Mouse (Mus musculus): Measurements from ENCODE around the gene Hydin.
"Not testable (repeated sequence)": the region's sequence is repeated elsewhere in the genome, so short reads cannot be mapped to it uniquely, and the experiment has no call there.

Hydin gene

GRCm38 (mm10) chr8:110339447-110339846, 72.7 kb downstream of the Hydin start:
- no peak for DNase-seq

DNA sequence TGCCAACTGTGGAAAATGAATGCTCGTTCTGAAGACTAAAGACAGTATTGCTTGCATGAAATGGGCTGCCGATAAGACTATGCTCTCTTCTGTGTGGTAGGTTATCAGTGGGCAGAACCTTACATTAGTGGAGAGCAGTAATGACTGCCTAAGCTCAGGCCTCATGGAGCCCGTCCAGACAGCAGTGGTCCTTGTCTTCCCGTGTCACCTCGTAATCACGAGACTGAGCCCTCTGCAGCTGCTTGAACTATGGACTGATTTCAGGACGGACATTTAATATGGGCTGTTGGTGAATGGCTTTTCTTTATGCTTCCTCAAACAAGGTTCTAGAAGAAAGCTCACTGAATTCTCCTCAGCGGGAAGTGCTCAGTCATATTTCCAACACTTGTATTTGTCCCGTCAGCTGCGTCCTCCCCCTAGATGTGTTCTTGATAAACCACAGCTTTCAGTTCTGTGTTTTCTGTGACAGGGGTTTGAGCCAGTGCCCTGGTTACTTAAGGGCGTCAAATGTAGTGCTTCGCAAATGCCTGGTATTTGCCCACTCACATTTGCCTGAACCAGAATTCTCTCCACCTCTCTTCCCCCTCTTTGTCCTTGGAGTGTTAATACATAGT, 73.4 kb downstream of the Hydin start:
- no peak for DNase-seq

- DNase-seq: no peak
Measured at GRCm38 (mm10) chr8:110345697-110346394, 79.1 kb downstream of the Hydin start.

DNA sequence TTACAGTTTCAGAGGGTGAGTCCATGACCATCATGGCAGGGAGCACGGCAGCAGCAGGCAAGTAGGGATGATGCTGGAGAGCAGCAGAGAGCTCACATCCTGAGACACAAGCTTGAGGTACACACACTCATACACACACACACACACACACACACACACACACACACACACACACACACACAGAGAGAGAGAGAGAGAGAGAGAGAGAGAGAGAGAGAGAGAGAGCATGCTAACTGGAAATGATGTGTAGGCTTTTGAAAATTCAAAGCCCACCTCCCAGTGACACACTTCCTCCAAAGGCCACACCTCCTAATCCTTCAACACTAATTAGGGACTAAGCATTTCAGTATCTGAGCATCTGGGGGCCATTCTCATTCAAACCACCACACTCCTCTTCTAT, 80.1 kb downstream of the Hydin start:
- no peak for DNase-seq

DNA sequence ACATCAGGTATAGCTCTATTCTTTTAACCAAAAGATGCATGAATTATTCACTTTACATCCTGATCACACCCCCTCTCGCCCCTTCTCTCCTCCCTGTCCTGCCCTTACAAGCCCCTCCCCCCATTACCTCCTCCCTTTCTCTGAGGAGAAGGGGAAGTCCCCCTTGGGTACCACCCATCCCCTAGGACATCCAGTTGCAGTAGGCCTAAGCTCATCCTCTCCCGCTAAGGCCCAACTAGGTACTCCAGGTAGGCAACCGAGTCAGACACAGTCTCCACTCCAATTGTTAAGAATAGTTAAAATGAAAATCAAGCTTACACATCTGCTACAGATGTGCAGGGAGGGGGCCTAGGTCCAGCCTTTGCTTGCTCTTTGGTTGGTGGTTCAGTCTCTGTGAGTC, 83.9 kb downstream of the Hydin start:
- no peak for DNase-seq

GRCm38 (mm10) chr8:110351909-110352308, 85.1 kb downstream of the Hydin start:
- DNase-seq: no peak

GRCm38 (mm10) chr8:110362975-110363374, 96.2 kb downstream of the Hydin start:
- DNase-seq: no peak

- no peak for DNase-seq
Measured at GRCm38 (mm10) chr8:110372836-110373235, 106.1 kb downstream of the Hydin start.

DNA sequence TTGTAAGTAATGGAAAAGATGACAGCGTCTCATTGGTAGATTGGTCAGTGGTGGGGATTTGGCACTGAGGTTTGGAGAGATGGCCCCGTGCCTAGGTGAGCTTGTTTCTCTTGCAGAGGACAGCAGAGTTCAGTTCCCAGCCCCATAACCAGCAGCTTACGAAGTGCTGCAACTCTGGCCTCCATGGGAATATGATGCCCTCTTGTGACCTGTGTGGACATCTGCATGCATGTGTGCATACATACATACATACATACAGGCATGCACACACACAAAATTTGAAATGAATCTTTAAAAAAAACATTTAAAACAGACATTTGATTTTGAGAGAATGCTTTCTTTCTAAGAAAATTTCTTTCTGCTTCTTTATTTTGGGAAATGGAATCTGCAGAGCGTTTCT, 106.9 kb downstream of the Hydin start:
- DNase-seq: no peak

DNA sequence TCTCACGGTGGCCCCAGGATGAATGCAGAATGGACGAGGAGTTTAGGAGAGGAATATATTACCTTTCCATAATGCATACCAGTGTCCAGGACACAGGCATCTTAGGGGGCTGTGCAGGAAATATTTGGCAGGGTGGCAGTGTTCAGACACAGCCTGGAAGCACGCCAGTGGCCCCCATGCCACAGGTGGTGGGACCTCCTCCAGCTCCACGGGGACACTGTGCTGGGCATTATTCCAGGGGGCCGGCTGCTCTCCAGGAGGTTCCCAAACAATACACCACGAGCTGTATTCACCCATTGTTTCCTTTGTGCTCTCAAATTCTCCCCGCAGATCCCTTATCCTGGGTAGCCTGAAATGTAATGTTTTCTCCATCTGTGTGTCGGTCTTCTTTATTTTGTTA, 116.0 kb downstream of the Hydin start:
- no peak for DNase-seq

- DNase-seq: not testable (repeated sequence)
Measured at GRCm38 (mm10) chr8:110384632-110385031, 117.9 kb downstream of the Hydin start.

GRCm38 (mm10) chr8:110395656-110396055, 128.9 kb downstream of the Hydin start:
- DNase-seq: no peak

DNA sequence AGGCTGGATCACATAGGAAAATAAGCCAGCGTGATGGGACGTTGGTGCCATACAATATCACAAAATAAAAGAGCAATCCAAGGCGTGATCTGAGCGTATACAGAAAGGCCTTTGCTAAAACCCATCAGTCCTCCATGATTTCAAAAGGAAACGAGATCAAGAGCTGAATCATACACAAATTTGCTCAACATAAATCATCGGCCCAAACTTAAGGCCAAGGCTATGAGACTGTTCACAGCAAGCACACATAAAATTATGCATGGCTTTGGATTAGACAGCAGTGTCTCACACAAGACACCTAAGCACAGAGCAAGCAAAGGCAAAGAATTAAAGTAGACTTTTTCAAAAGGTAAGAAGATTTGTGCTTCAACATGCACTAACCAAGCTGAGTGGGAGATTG, 133.8 kb downstream of the Hydin start:
- no peak for DNase-seq

DNA sequence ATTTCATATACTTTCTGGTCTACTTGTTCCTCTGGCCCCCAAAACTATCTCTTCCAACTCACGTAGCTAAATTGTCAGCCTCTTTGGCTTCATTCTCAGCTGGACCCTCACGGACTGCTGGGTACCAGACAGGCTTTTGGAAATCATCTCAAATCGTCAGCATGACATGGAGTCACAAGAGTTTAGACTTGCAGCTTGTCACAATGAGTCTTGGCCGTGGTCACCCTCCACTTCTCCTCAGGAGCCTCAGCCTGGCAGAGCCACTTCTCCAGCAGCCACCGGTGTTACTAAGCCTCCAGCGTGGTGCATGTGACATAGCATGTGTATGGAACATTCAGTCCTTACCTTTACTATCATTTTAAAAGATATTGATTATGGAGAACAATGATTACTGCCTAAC, 135.5 kb downstream of the Hydin start:
- no peak for DNase-seq

DNA sequence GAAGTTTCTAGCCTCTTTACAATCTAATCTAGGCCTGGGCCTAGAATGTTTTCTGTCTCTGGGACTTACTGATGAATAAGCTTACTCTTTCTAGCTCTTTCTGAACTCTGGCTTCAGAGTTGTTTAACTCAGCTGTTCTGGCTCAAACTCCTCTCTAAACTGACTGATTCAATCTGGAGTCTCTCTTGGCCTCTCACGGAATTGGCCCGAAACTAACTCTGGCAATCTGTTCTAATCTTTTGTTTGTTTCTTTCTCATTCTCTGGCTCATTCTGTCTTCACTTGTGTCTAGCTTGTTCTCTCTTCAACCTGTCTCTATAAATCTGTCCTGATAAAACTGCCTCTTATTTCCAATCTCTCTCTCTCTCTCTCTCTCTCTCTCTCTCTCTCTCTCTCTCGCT, 137.7 kb downstream of the Hydin start:
- DNase-seq: no peak

DNA sequence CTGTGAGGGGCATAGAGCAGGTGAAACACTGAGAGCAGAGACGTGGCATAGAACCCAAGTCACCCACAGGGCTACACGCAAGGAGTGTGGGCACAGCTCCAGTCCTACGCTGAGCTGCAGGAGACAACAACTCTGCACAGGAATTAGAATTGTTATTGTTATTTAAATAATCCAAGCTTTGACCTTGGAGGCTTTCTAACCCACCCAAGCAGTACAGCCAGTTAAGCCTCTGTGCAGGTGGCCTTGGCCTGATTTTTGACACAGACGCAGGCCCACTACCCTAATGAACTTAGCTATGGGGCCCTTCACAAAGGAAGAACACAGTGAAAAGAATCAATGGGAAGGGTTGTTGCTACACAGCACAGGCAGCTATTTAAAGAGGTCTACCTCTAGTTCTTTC, 148.3 kb downstream of the Hydin start:
- no peak for DNase-seq

DNA sequence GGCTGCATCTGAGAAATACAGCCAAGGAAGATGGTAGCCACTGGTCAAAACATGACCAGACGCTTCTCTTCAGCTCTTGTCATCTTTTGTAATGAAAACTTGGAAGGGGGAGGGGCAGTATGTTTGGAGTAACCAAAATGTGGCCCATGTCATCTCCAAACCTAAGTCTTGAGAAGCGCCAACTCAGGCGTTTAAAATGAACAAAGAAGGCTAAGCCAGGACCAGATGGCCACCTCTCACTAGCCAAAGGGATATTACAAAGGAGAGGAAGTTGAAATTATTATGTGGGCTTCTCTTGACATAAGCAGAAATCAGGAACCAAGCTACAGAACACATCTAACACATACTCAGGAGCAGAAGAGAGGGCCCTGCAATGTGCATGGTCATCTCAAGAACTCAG, 150.2 kb downstream of the Hydin start:
- DNase-seq: no peak

DNA sequence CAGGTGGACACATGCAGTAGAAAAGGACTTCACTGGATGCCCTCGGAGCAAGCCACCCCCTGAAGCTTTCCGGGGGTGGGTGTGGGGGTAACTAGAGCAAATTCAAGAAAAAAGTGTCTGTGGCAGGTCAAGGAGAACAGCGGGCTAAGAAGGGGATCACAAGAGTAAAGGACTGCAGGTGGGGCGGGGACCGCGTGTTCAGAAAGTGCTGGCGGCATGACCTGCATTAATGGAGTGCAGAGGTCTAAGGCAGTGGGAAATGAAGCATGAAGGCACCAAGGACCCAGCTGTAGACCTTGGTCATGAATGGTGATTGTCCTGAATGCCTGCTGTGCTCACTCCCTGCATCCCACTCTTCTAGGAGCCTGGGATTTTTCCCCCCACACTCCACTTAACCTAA, 151.0 kb downstream of the Hydin start:
- no peak for DNase-seq

DNA sequence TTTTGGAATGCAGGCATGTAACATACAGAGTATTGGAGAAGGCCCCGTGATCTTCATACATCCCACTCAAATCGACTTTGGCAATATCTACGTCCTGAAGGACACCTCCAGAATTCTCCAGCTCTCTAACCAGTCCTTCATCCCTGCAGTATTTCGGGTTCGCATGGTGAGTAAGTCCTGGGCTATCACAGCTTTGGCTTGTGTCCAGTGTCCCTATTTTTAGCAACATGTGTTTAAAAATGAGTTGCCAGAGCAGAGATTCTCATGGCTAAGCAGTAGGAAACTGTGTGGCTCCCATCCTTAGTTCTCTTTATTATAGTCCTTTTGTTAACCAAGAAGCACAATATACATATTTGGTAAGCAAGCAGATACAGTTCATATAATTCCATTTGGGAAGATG, 152.9 kb downstream of the Hydin start:
- DNase-seq: no peak

- no peak for DNase-seq
Measured at GRCm38 (mm10) chr8:110420221-110420620, 153.4 kb downstream of the Hydin start.

GRCm38 (mm10) chr8:110424146-110424545, 157.4 kb downstream of the Hydin start:
- no peak for DNase-seq

DNA sequence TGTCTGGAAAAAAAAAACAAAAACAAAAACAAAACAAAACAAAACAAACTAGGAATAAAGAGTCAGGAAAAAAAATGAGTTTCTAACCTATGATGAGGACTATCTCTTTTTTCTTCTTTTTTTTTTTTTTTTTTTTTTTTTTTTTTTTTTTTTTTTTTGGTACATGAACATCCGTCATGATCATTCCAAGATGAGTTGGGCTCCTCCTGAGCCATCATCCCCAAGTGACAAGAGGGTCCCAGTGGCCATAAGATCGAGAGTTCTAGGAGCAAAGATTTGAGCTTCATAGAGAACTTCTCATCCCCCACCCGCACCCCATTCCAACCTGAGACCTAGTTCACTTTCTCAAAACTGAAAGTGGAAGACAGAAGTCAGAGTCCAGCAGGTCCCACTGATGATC, 164.6 kb downstream of the Hydin start:
- no peak for DNase-seq

- no peak for DNase-seq
Measured at GRCm38 (mm10) chr8:110440528-110440927, 173.8 kb downstream of the Hydin start.

DNA sequence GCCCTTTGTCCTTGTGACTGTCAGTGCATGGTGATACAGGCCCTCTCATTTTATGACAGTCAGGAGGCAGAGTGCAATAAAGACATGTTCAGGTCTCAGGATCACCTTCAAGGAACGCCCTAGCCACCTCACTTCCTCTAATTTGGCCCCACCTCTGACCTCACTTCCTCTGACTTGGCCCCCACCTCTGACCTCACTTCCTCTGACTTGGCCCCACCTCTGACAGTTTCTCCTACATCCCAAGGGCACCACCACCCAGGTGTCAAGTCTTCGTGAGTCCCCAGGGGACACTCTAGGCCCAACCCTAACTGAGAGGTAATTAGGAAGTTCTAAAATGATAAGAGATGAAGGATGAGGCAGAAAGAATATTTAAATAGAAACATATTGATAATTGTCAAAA, 177.5 kb downstream of the Hydin start:
- no peak for DNase-seq

DNA sequence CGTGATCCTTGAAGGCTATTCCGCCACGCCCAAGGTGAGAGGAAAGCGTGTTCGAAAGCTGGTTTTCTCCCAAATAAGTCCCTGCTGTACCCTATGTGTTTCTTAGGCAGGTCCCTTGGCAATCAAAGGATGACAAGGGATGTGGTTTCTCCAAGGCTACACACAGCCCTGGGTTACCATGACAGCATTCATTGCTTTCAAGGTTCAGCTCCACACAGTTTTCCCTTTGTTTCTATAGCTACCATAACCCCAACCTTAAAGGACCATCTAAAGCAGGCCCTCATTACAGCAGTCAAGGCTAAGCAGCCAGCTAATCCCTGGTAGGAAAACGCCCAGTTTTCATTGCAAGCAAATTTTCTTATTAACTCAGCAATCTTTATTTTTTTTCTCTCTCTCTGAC, 183.7 kb downstream of the Hydin start:
- DNase-seq: no peak

Measured in cerebellum, adult 11 months (tissue).